In genomic region chr1:152280014-152280413, GRCm38 (mm10) we compare ENCODE assay signal across 11 mouse cellular contexts.
DNase-seq lines count a peak whose midpoint lies in the region; ATAC-seq and TF ChIP-seq lines count a peak whose summit lies in the region.
"Had no signal": no experiment of that assay in that cellular context is flagged by ENCODE, and none has a peak within 500 bp of the region (broad histone marks: within the 10 kb centered on the region; RNA-seq: fewer than 3 reads in every experiment).

No protein-coding gene starts in this region.

- no peak for TF ChIP-seq EP300 in heart, postnatal 0 days (IDR thresholded peaks at IDR 0.05; ENCODE audit: low read depth)

- intact Hi-C loops in heart, postnatal 25 days (cut with DNase I) = no loop called here

- 32% methylated on average over 1 of the region's 1 CpGs for WGBS in heart, postnatal 0 days
- 26% methylated on average over 1 of the region's 1 CpGs for WGBS in lung, embryonic 14.5 days

- no peaks in the 10 kb centered on the region for H3K4me1 ChIP-seq in heart, postnatal 0 days (ENCODE audit: control insufficient read depth, insufficient read depth)
- H3K4me1 ChIP-seq in lung, embryonic 14.5 days (ENCODE audit: insufficient read depth) = no peaks in the 10 kb centered on the region
- H3K4me1 ChIP-seq: limb, embryonic 13.5 days had no signal

- no peak overlapping the region for H3K4me2 ChIP-seq in heart, postnatal 0 days (ENCODE audit: low read depth, low read length)
- no peak overlapping the region for H3K4me2 ChIP-seq in lung, embryonic 14.5 days
- H3K4me2 ChIP-seq: limb, embryonic 13.5 days had no signal

- no peak overlapping the region for H3K4me3 ChIP-seq in heart, postnatal 0 days (ENCODE audit: low read depth, low read length)
- no peak overlapping the region for H3K4me3 ChIP-seq in lung, embryonic 14.5 days (ENCODE audit: low read depth, low read length)
- H3K4me3 ChIP-seq: limb, embryonic 13.5 days had no signal

- H3K27ac ChIP-seq in heart, postnatal 0 days (ENCODE audit: low read depth) = no peak overlapping the region
- H3K27ac ChIP-seq in lung, embryonic 14.5 days (ENCODE audit: low read depth) = no peak overlapping the region
- H3K27ac ChIP-seq: limb, embryonic 13.5 days had no signal

- TF ChIP-seq CTCF in heart, postnatal 0 days (IDR thresholded peaks at IDR 0.05; ENCODE audit: low read depth) = peak; percentile 41
- peak; percentile 64 for TF ChIP-seq CTCF in lung, embryonic 14.5 days (IDR thresholded peaks at IDR 0.05; ENCODE audit: low read depth)

- no peak for DNase-seq in heart, postnatal 0 days (ENCODE audit: low spot score)
- DNase-seq in heart, postnatal 25 days (ENCODE audit: low spot score) = no peak
- DNase-seq in lung, embryonic 14.5 days = no peak
- no peak for DNase-seq in lung, postnatal 10 days
- DNase-seq in MN1 (ENCODE audit: low spot score) = peak; percentile 26
- peak; percentile 43 for DNase-seq in naive thymus-derived CD4-positive, alpha-beta T cell, adult 2 months (ENCODE audit: low read depth)
- no peak for DNase-seq in layer of hippocampus, adult 11-12 months (ENCODE audit: low spot score)
- DNase-seq in layer of hippocampus, postnatal 36 days = no peak
- DNase-seq: cerebellum, adult 9-11 months; kidney, adult 8-10 months had no signal

- no peak for ATAC-seq in heart, postnatal 0 days (ENCODE audit: insufficient read depth, low read depth)
- no peak for ATAC-seq in lung, embryonic 14.5 days (ENCODE audit: insufficient read depth)

- H3K27me3 ChIP-seq in heart, postnatal 0 days (ENCODE audit: control insufficient read depth, insufficient read depth, low read length) = no peaks in the 10 kb centered on the region
- H3K27me3 ChIP-seq in lung, embryonic 14.5 days (ENCODE audit: insufficient read depth, low read length) = no peaks in the 10 kb centered on the region
- H3K27me3 ChIP-seq: limb, embryonic 13.5 days had no signal

- peaks cover 4% of the 10 kb centered on the region; the same call in 1 of the 2 replicates for H3K9me3 ChIP-seq in heart, postnatal 0 days (replicated peaks; ENCODE audit: control insufficient read depth, low read length)
- no peaks in the 10 kb centered on the region for H3K9me3 ChIP-seq in lung, embryonic 14.5 days (ENCODE audit: low read depth, low read length)

- no peaks in the 10 kb centered on the region for H3K36me3 ChIP-seq in heart, postnatal 0 days (replicated peaks; ENCODE audit: control insufficient read depth, insufficient read depth, low read length)
- no peaks in the 10 kb centered on the region for H3K36me3 ChIP-seq in lung, embryonic 14.5 days (ENCODE audit: insufficient read depth)
- H3K36me3 ChIP-seq: limb, embryonic 13.5 days had no signal

- no peak overlapping the region for H3K9ac ChIP-seq in heart, postnatal 0 days (replicated peaks; ENCODE audit: low read depth, low read length)
- H3K9ac ChIP-seq in lung, embryonic 14.5 days = no peak overlapping the region
- H3K9ac ChIP-seq: limb, embryonic 13.5 days had no signal

Comparison
In these comparisons a context has a peak if more than half of its experiments do, and no peak if none do; other contexts are left out.
1. DNase-seq: peak in MN1 (single experiment) and naive thymus-derived CD4-positive, alpha-beta T cell, adult 2 months (single experiment); none in heart, postnatal 0 days (single experiment), heart, postnatal 25 days (single experiment), lung, embryonic 14.5 days (single experiment), lung, postnatal 10 days (single experiment), layer of hippocampus, adult 11-12 months (single experiment) and layer of hippocampus, postnatal 36 days (0 of 2).